Comparison of ENCODE assay signal across 8 mouse cellular contexts in the genomic region with DNA sequence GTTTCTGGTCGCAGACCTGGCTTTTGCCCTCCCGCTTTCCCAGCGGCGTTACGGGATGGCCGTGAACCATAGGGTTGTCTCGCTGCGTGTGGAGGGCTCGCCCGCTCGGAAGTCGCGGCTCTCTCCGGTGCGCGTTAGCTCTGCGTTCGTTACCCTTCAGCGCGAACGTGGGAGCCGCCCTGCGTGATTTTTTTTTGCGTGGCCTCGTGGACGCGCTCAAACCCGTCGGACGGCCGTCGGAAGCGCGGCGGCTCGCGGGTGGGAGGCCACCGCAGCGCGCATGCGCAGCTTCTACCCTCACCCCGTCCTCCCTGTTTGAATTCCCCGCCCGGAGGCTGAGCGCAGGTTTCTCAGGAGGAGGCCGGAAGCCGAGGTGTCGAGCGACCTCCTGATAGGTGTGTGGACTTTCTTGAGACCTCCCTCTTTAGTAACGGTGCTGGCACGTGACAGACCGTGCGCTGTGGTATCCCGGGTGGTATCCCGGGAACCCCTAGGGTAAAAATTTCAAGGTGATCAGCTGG. TPM values are rescaled to one million over a fixed set of nuclear protein-coding genes. Genes with fewer than 3 reads are reported as not detected.
DNase-seq lines count a peak whose midpoint lies in the region; ATAC-seq and TF ChIP-seq lines count a peak whose summit lies in the region.

A gene (plus strand): TSS at position 314 of the 521 bp plus-strand sequence.

- peaks cover 42% of the 10 kb centered on the region for H3K4me1 ChIP-seq in E14TG2a.4 (replicated peaks; ENCODE audit: low read depth, low read length)
- no peaks in the 10 kb centered on the region; the same call in 1 of the 2 replicates for H3K4me1 ChIP-seq in forebrain, embryonic 12.5 days
- no peaks in the 10 kb centered on the region for H3K4me1 ChIP-seq in heart, postnatal 0 days (ENCODE audit: control insufficient read depth, insufficient read depth)
- H3K4me1 ChIP-seq in liver, embryonic 16.5 days (ENCODE audit: control insufficient read depth, low read depth, low read length): peaks cover 10% of the 10 kb centered on the region
- peaks cover 7% of the 10 kb centered on the region for H3K4me1 ChIP-seq in neural tube, embryonic 13.5 days (replicated peaks)

- H3K27me3 ChIP-seq in E14TG2a.4 (ENCODE audit: insufficient read depth, low read length): no peaks in the 10 kb centered on the region
- no peaks in the 10 kb centered on the region for H3K27me3 ChIP-seq in forebrain, embryonic 12.5 days
- H3K27me3 ChIP-seq in heart, postnatal 0 days (ENCODE audit: control insufficient read depth, insufficient read depth, low read length): no peaks in the 10 kb centered on the region
- no peaks in the 10 kb centered on the region for H3K27me3 ChIP-seq in liver, embryonic 16.5 days (ENCODE audit: control insufficient read depth, insufficient read depth, low read depth, low read length)
- H3K27me3 ChIP-seq in neural tube, embryonic 13.5 days: no peaks in the 10 kb centered on the region

- peak within 1 kb of the TSS; percentile 63 for H3K4me2 ChIP-seq in forebrain, embryonic 12.5 days
- H3K4me2 ChIP-seq in heart, postnatal 0 days (ENCODE audit: low read depth, low read length): peak within 1 kb of the TSS; percentile 77
- H3K4me2 ChIP-seq in liver, embryonic 16.5 days (ENCODE audit: low read depth, low read length): peak within 1 kb of the TSS; percentile 91
- H3K4me2 ChIP-seq in neural tube, embryonic 13.5 days: peak within 1 kb of the TSS; percentile 66

- peak; percentile 91 for DNase-seq in c-Kit-positive CD71-positive TER-119-positive erythroid progenitor cells, embryonic 14.5 days (ENCODE audit: low spot score)
- DNase-seq in heart, postnatal 0 days (ENCODE audit: low spot score): peak; percentile 93
- DNase-seq in kidney, postnatal 4 days: peak; percentile 87 to 93
- peak; percentile 88 for DNase-seq in testis, postnatal 10 days (ENCODE audit: low spot score)

- TF ChIP-seq CTCF in E14TG2a.4 (conservative IDR thresholded peaks at IDR 0.05; ENCODE audit: low read length): no peak
- TF ChIP-seq CTCF in heart, postnatal 0 days (IDR thresholded peaks at IDR 0.05; ENCODE audit: low read depth): no peak

- TF ChIP-seq EP300 in heart, postnatal 0 days (IDR thresholded peaks at IDR 0.05; ENCODE audit: low read depth): no peak

- H3K4me3 ChIP-seq in E14TG2a.4 (replicated peaks; ENCODE audit: low read length): peak within 1 kb of the TSS; percentile 83
- peak within 1 kb of the TSS; percentile 72 for H3K4me3 ChIP-seq in forebrain, embryonic 12.5 days (replicated peaks)
- peak within 1 kb of the TSS; percentile 89 for H3K4me3 ChIP-seq in heart, postnatal 0 days (ENCODE audit: low read depth, low read length)
- peak within 1 kb of the TSS; percentile 87 for H3K4me3 ChIP-seq in liver, embryonic 16.5 days (ENCODE audit: low read depth, low read length)
- H3K4me3 ChIP-seq in neural tube, embryonic 13.5 days: peak within 1 kb of the TSS; percentile 66

- peak; percentile 96 for ATAC-seq in forebrain, embryonic 12.5 days (ENCODE audit: low FRiP score)
- ATAC-seq in heart, postnatal 0 days (ENCODE audit: insufficient read depth, low read depth): peak; percentile 94
- ATAC-seq in liver, embryonic 16.5 days (ENCODE audit: low read depth): peak; percentile 92
- peak; percentile 98 for ATAC-seq in neural tube, embryonic 13.5 days (ENCODE audit: low read depth)

- WGBS in forebrain, embryonic 12.5 days: under 1% methylated on average over 55 of the region's 55 CpGs
- WGBS in heart, postnatal 0 days: under 1% methylated on average over 49 of the region's 55 CpGs
- 0% methylated on average over 55 of the region's 55 CpGs for WGBS in liver, embryonic 16.5 days (ENCODE audit: insufficient replicate concordance)
- under 1% methylated on average over 55 of the region's 55 CpGs for WGBS in neural tube, embryonic 13.5 days

- peak within 1 kb of the TSS; percentile 83 for H3K27ac ChIP-seq in forebrain, embryonic 12.5 days
- peak within 1 kb of the TSS; percentile 82 for H3K27ac ChIP-seq in heart, postnatal 0 days (ENCODE audit: low read depth)
- peak within 1 kb of the TSS; percentile 82 for H3K27ac ChIP-seq in liver, embryonic 16.5 days (ENCODE audit: low read length)
- peak within 1 kb of the TSS; percentile 81 for H3K27ac ChIP-seq in neural tube, embryonic 13.5 days (replicated peaks)

- peak within 1 kb of the TSS; percentile 63 for H3K9ac ChIP-seq in forebrain, embryonic 12.5 days
- peak within 1 kb of the TSS; percentile 74 for H3K9ac ChIP-seq in heart, postnatal 0 days (replicated peaks; ENCODE audit: low read depth, low read length)
- H3K9ac ChIP-seq in liver, embryonic 16.5 days (ENCODE audit: low read depth, low read length): peak within 1 kb of the TSS; percentile 72
- H3K9ac ChIP-seq in neural tube, embryonic 13.5 days: peak within 1 kb of the TSS; percentile 73

- H3K36me3 ChIP-seq in E14TG2a.4 (ENCODE audit: insufficient read depth, low read length): no peaks in the 10 kb centered on the region
- no peaks in the 10 kb centered on the region for H3K36me3 ChIP-seq in forebrain, embryonic 12.5 days (replicated peaks)
- H3K36me3 ChIP-seq in heart, postnatal 0 days (replicated peaks; ENCODE audit: control insufficient read depth, insufficient read depth, low read length): no peaks in the 10 kb centered on the region
- H3K36me3 ChIP-seq in liver, embryonic 16.5 days (ENCODE audit: control insufficient read depth, insufficient read depth): no peaks in the 10 kb centered on the region
- H3K36me3 ChIP-seq in neural tube, embryonic 13.5 days: no peaks in the 10 kb centered on the region

- H3K9me3 ChIP-seq in E14TG2a.4 (ENCODE audit: low read length): no peaks in the 10 kb centered on the region
- no peaks in the 10 kb centered on the region for H3K9me3 ChIP-seq in forebrain, embryonic 12.5 days
- H3K9me3 ChIP-seq in heart, postnatal 0 days (replicated peaks; ENCODE audit: control insufficient read depth, low read length): no peaks in the 10 kb centered on the region
- no peaks in the 10 kb centered on the region for H3K9me3 ChIP-seq in liver, embryonic 16.5 days (replicated peaks; ENCODE audit: control insufficient read depth, low read length)
- H3K9me3 ChIP-seq in neural tube, embryonic 13.5 days: no peaks in the 10 kb centered on the region

RNA-seq across cellular contexts. Expression of the gene that starts here (rescaled TPM):
- polyA plus RNA-seq in forebrain, embryonic 12.5 days (2016; fragmentation: Nextera tagmentation; extraction: Ambion mirVana): 0.34 TPM in 1 of 2 replicates, not detected in the other
- total RNA-seq in heart, postnatal 0 days (2014; rRNA removed; ENCODE audit: low replicate concordance): 58.4 and 62.6 TPM in 2 replicates
- 18.2 and 18.6 TPM in 2 replicates for polyA plus RNA-seq in heart, postnatal 0 days (2015; fragmentation: Nextera tagmentation; extraction: Ambion mirVana)
- polyA plus RNA-seq in liver, embryonic 16.5 days (2015; fragmentation: Nextera tagmentation; extraction: Ambion mirVana): 0.09 and 0.11 TPM in 2 replicates
- polyA plus RNA-seq in neural tube, embryonic 13.5 days (2015; fragmentation: Nextera tagmentation; extraction: Ambion mirVana): 3.7 and 4.1 TPM in 2 replicates

Comparison
In these comparisons a context has a peak if more than half of its experiments do, and no peak if none do; other contexts are left out.
1. Peak in every context shown above with its lines: DNase-seq, ATAC-seq, H3K4me3 ChIP-seq and H3K27ac ChIP-seq.
2. Peak in ATAC-seq, H3K4me3 ChIP-seq, H3K27ac ChIP-seq, H3K9ac ChIP-seq and H3K4me2 ChIP-seq in forebrain, embryonic 12.5 days; RNA of the gene not detected or under 1 TPM.
3. Peak in ATAC-seq, H3K4me3 ChIP-seq, H3K27ac ChIP-seq, H3K9ac ChIP-seq and H3K4me2 ChIP-seq in liver, embryonic 16.5 days; RNA of the gene not detected or under 1 TPM.